Mouse (Mus musculus) brown adipose tissue, adult 24 weeks (tissue): Measurements from ENCODE around the gene Cacna1c. TPM values are rescaled to one million over a fixed set of nuclear protein-coding genes. Genes with fewer than 3 reads are reported as not detected.

ENCODE experiments used
- H3K27ac ChIP-seq: fragments of 200-500 bp; replicated peaks from 2 replicates; pipeline ENCODE4 v1.5.1; 2012; ENCODE audit warnings: low read depth, mild to moderate bottlenecking, low read length
- H3K4me1 ChIP-seq: fragments of 200-500 bp; 2 replicates; pipeline ENCODE4 v1.6.1; 2012; ENCODE audit warnings: low read length, mixed read lengths; ENCODE audit not compliant: control insufficient read depth, insufficient read depth, insufficient read length
- H3K4me3 ChIP-seq: fragments of 200-500 bp; 2 replicates; pipeline ENCODE4 v1.5.1; 2012; ENCODE audit warnings: low read depth, mild to moderate bottlenecking, low read length, moderate library complexity; ENCODE audit not compliant: insufficient read depth
- polyA plus RNA-seq: library from polyadenylated mRNA; stranded (reverse); fragments of >200 nt; gene quantifications from 2 replicates; pipeline ENCODE4 v1.2.4, GENCODE M21; 2012; ENCODE audit not compliant: missing spikeins, insufficient read depth, insufficient read length

Cacna1c gene
- polyA plus RNA-seq, 1 experiment, result 0.48 TPM

DNA sequence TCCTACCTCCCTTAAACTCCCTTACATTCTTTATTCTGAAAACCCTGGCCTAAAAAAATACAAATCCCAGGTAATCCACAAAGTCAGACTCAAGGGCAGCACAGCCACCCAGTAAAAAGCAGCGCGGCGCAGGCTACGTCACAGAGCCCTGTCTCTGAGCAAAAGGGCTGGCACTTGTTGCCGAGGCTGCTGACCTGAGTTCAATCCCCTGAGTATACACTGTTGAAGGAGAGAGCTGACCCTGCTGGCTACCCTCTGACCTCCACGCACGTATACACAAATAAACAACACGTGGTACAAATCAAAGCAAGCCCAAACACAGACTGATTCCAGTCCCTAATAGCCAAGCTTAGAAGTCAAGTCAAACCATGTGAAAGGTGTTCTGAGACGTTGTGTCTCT, 2.1 kb downstream of the Cacna1c start:
- Histone ChIP-seq H3K4me3 (no peak overlapping the region), H3K27ac (no peak overlapping the region), H3K4me1 (0 out of 2 replicates have a peak, but pooled peaks cover 3% of the 10 kb centered on the region)

DNA sequence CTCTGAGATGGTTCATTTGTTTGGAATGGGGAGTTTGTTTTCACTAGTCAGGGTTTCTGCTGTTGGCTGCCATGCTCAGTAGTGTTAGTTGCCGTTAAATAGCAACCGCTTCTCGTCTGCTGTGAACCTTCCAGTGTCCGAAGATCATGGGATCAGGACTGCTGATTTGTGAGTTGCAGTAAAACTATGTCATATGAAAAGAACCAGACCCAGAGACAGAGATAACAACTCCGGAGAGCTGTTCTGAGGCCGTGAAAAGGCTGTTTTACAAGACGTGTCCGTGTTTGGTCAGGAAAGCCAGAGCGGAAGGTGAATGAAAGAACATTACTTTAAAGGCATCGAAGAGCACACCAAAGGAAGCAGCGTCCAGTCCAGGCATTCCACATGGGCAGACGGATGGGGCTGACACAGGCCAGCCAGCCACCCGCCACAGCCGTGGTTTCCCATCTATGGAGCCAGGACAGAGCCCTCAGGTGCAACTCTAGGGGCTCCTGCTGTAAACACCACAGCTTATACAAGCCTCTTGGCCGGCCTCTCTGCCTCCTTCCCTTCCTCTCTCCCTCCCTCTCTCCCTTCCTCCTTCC, 2.6 kb downstream of the Cacna1c start:
- H3K4me1 ChIP-seq, result 0 out of 2 replicates have a peak, but pooled peaks cover 3% of the 10 kb centered on the region
- H3K4me3 ChIP-seq, result no peak overlapping the region
- H3K27ac ChIP-seq, result no peak overlapping the region

DNA sequence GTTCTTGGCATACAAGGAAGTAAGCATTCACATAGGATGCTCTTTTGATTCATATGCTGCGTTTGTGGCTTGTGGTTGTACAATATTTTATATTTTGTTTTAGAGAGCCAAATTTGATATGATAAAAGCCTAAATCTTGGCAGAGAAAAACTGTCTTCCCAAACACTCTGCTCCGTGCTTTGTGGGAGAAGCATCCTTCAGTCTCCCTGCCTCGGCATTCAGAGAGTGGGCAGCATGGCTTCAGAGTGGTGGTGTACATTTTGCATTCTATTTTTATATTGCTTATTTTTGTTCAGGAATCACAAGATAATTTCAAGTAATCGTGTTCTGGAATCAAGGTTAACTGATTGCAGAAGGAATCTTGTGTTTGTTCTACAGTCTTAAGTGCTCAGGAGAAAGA, 4.7 kb downstream of the Cacna1c start:
- no peak overlapping the region for H3K4me3 ChIP-seq
- no peak overlapping the region for H3K27ac ChIP-seq
- no peaks in the 10 kb centered on the region for H3K4me1 ChIP-seq

DNA sequence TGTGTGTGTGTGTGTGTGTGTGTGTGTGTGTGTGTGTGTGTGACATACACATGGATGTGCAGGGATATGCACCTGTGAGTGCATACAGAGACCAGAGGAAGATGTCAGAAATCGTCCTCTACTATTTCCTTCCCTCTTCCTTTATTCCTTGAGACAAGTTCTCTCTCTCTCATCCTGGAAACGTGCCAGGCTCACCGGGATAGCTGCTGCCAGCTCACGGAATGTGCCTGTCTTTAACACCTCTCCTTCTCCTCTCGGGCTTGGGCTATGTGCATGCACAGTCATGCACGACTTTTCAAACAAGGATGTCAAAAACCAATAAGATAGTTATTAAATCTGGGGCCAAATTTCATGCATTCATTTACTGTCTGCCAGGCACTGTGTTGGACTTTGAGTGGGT, 8.6 kb downstream of the Cacna1c start:
- no peak overlapping the region for H3K4me3 ChIP-seq
- no peaks in the 10 kb centered on the region for H3K4me1 ChIP-seq
- H3K27ac ChIP-seq, result no peak overlapping the region

DNA sequence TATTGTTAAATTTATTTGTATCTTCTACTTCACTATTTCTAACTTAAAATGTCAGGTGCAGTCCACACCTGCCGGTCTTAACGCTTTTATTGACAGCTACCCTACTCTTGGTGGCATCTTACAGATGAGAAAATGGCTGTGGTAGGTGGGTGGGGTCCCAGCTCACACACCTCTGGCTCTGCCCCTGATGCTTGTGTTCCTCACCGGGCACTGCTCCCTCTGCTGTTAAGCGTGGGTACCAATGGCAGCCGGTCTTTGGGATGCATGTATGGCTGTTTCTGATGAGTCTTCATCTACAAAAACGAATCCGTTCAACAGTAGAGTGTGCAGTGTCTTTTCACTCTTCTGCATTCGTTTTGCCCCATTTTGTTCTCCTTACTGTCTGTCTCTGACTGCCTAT, 9.6 kb downstream of the Cacna1c start:
- H3K4me3 ChIP-seq, result no peak overlapping the region
- H3K4me1 ChIP-seq, result no peaks in the 10 kb centered on the region
- no peak overlapping the region for H3K27ac ChIP-seq

DNA sequence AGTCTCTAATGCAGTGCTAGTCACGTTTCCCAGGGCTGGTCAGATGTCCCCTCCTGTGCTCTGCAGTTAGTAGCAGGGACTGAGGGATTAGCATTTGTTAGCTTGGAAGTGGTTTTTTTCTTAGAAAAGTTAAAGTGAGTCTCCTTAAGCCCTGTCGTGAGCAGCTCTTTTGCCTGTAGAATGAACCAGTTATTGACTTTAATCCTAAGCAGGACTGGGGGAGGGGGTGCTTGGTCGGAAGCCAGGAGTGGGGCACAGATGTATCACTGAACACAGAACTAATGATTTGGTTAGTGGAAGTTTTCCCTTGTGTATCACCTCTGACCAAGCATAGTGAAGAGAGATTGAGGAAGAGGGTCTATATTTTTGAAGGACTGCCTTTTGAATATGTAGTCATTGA, 12.4 kb downstream of the Cacna1c start:
- Histone ChIP-seq H3K4me1 (no peaks in the 10 kb centered on the region), H3K27ac (no peak overlapping the region), H3K4me3 (no peak overlapping the region)

DNA sequence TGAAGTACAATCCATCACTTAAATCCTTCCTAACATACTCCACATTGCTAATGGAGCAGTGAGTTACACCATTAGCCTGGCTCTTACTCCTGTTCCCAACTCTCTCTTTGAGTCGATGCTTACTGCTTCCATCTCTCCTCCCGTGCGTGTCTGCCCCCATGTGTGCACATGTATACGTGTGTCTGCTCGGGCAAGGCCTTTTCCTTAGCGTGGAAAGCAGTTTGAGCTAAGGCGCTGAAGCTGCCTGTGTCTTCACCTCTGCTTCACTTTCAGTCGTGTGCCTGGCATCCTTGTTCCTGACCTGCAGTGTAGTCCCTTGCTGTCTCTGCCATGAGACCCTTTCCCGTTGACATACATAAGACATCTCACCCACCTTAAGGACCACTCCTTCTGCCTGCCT, 14.0 kb downstream of the Cacna1c start:
- Histone ChIP-seq H3K27ac (no peak overlapping the region), H3K4me3 (no peak overlapping the region), H3K4me1 (peaks cover 4% of the 10 kb centered on the region; the same call in 1 of the 2 replicates)

DNA sequence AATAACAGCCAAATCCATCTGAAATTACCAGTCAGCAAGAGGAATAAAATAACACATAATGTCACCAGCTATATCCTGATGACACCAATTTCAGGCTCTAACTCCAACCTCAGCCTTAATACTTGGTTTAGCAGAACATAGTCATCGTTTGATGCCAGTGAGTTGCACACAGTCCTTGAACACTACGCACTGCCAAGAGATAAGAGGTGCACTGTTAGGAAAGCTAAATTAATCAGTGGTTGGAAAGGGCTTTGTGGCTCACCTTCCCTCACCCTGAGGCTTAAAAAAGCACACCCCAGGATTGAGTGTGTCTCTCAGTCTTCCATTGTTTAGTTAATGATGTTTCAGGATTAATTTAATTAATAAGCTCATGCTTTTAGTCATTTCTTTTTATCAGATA, 16.0 kb downstream of the Cacna1c start:
- Histone ChIP-seq H3K4me1 (peaks cover 6% of the 10 kb centered on the region; the same call in 1 of the 2 replicates), H3K27ac (no peak overlapping the region), H3K4me3 (no peak overlapping the region)

DNA sequence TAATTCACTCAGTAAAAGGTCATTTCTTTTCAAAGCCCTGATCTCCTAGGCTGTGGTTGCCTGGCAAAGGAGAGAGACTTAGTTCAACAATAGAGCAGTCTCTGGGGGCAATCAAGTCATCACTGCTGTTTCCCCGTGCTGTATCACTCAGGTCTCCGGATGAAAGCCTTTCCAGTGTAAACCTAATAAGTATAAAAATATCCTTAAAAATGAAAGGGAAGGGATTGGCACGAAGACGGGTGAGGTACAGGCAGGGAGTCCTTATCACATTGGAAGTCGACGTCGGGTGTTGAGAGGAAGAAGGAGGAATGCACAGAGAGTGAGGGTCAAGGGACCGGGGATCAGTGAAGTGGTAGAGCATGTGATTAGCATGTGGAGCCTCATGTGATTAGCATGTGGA, 19.1 kb downstream of the Cacna1c start:
- peak overlapping the region; percentile 44 for H3K4me3 ChIP-seq
- peaks cover 6% of the 10 kb centered on the region; the same call in 1 of the 2 replicates for H3K4me1 ChIP-seq
- peak overlapping the region; percentile 83 for H3K27ac ChIP-seq

DNA sequence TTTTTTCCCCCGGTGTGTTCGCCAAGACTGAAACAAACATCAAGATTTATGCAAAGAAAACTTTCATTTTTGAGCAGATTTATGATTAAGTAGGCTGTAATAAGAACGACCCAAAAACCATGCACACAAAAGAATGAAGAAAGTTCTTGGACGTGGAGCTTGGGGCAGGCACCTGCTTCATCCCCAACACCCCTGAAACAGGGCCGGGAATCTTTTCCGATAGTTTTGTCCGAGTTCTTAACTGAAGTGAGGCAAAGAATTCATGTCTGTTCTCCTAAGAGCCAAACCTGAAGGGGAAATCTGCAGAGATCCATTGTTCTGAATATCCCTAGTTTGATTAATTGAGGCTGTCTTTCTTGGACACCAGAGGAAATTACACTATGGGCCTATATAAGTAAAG, 20.1 kb downstream of the Cacna1c start:
- peaks cover 6% of the 10 kb centered on the region; the same call in 1 of the 2 replicates for H3K4me1 ChIP-seq
- peak overlapping the region; percentile 87 for H3K4me3 ChIP-seq

DNA sequence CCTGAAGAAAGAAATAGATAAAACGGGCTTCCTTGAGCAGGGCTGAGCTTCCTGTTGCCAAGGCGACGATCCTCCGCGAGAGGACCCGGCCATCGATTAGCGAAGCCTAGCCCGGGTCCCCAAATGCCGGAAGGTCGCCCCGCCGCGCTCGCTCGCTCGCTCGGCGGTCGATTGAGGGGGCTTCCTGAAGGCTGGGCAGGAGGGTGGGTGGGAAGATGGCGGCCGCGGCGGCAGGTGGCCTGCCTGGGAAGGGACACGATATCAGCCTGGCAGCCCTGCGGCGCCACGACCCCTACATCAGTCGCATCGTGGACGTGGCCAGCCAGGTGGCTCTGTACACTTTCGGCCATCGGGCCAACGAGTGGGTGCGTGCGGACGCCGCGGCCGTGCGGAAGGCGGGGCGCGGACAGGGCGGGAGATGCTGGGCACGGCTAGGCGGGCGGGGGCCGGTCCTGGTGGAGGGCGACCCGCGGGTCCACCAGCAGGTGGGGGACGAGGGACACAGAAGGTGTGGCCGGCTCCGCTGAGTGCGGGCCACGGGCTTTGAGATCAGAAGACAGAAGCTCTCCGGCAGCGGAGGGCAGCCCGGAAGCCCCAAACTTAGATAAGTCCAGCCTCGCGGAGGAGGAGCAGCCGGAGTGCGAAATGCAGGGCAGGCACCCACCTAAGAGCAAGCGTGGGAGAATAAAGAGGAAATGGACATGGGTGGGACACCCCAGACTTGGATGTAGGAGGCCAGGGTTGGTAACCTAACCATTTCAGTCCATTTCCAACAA, 21.0 kb downstream of the Cacna1c start, which contains the start of gene Dcp1b:
Gene Dcp1b, plus strand, starts transcription at position 176 of the 776 bp plus-strand sequence.
- H3K4me1 ChIP-seq, result peaks cover 6% of the 10 kb centered on the region; the same call in 1 of the 2 replicates
- H3K4me3 ChIP-seq, result peak within 1 kb of the TSS; percentile 87
- H3K27ac ChIP-seq, result peak within 1 kb of the TSS; percentile 94

More for the DNA sequence above, 20.1 kb downstream of the Cacna1c start:
- peak overlapping the region; percentile 44; the same call in 1 of the 2 replicates for H3K27ac ChIP-seq

DNA sequence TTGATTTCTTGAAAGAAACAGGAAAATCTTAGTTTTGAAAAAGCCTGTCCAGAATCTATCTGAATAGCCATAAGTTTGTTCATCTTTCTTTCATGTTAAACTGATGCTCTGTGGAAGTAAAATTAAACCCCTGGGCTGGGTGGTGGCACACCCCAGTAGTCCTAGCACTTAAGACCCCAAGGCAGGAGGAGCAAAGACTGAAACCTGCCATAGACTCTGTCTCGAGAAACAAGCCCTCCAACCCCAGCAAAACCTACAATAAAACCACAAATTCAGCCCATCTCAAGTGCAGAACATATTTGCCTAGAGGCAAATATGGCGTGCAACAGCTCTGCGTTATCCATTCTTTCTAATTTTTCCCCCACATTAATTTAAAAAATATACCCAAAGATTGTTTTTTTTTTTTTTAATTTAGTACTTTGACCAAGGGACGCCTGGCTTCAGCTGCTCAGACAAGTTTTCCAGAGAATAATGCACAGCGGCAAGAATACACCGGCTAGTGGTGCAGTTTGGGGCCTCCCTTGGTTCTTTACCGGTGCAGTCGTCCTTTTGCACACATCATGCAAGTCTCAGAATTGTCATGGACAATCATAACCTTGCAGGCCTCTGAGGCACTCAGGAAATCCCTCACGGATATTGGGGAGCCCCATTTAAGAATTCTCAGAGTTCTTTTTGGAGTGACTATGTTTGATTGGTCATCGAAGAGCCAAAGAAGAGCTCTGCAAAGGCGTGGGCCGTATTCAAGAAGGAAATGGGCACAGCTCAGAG, 21.7 kb downstream of the Cacna1c start:
- H3K4me1 ChIP-seq, result peaks cover 6% of the 10 kb centered on the region; the same call in 1 of the 2 replicates
- H3K4me3 ChIP-seq, result peak overlapping the region; percentile 87
- H3K27ac ChIP-seq, result no peak overlapping the region

DNA sequence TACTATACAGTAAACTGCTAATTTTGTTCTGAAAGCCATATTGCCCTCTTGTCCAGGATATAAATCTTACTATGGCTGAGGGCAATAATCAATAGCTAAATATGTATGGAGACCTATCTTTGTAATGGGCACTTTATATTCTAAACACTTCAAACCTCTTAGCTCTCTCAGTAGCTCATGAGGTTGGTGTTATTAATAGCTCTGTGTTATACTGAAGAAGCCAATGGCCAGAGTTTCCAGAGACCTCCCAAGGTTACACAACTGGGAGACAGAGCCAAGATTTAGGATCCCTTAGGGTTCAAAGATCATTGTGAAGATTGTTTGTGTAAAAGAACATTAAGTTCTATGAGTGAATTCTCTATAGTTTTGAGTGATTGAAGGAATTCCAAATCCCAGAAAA, 30.5 kb downstream of the Cacna1c start:
- Histone ChIP-seq H3K4me3 (no peak overlapping the region), H3K4me1 (no peaks in the 10 kb centered on the region), H3K27ac (no peak overlapping the region)

DNA sequence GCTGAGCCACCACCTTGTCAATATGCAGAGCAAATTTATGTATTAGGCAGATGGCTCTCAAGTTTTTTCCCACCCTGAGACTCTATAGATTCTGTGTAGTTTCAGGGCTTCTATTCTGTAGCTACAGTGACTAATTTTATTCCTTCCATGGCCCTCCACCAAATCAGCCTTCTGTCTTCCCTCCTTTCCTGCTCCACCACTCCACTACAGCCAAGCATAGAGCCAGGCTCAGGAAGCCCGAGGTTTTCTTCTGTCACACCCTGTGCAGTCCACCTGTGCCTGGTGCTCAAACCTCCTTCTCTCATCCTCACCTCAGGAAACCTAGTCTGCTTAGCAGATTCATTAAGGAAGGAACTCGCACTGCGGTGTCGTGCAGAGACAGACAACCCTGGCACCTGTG, 51.1 kb downstream of the Cacna1c start:
- no peak overlapping the region for H3K27ac ChIP-seq
- H3K4me1 ChIP-seq, result no peaks in the 10 kb centered on the region
- no peak overlapping the region for H3K4me3 ChIP-seq

DNA sequence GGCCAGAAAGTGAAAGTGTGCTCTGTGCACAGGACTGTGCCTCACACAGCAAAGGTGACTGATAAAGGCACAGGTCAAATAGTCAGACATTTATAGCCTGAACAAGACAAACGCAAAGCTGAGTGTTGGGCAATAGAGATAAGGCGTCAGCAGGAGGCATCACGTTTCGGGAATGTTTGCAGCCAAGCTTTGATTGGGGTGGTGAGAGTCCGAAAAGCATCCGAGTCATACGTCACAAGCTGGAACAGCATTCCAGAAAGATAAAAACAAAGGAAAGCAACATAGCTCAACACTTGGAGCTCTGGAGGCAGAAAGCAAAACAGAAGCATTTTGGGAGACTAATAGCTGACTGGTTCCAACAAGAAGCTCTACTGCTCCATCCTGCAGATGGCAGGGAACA, 56.7 kb downstream of the Cacna1c start:
- Histone ChIP-seq H3K4me1 (no peaks in the 10 kb centered on the region), H3K27ac (no peak overlapping the region), H3K4me3 (no peak overlapping the region)
